Mouse (Mus musculus) adrenal gland, adult 18-20 months (tissue): ENCODE data around the gene Gm28042. TPM values are rescaled to one million over a fixed set of nuclear protein-coding genes. Genes with fewer than 3 reads are reported as not detected.

Source experiments
- DNase-seq, 2 experiments: peaks; one replicate each; pipeline ENCODE4 v3.0.0; 2021 to 2022; ENCODE audit warnings: low spot score in 2 of 2
- total RNA-seq, 2 experiments: library from RNA; stranded (reverse); gene quantifications; 1 replicate in 1 of 2; 2 replicates in 1 of 2; pipeline ENCODE4 v1.2.3; 2021

Gm28042 gene
- total RNA-seq, 2 experiments from 2014 or later, result 1.5 to 1.7 TPM

DNA sequence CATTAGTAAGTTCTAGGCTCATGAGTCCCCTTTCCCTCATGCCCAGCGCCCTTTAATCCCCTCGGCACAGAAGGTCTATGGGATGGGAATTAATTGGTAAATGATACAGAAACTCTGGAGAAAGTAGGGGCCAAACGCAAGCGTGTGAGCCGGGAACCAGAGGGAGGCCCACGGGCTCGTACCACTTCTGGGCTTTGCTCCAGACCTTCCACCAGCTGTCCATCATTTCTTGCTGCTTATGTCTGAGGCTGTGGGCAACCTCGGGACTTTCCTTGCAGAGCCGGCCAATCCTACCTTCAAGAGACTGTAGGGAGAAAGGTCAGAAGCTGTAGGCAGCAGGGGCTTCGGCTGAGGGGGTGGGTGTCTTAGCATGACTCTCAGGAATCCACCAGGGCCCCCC is 28.6 kb downstream of the Gm28042 start:
- no peak for DNase-seq

DNA sequence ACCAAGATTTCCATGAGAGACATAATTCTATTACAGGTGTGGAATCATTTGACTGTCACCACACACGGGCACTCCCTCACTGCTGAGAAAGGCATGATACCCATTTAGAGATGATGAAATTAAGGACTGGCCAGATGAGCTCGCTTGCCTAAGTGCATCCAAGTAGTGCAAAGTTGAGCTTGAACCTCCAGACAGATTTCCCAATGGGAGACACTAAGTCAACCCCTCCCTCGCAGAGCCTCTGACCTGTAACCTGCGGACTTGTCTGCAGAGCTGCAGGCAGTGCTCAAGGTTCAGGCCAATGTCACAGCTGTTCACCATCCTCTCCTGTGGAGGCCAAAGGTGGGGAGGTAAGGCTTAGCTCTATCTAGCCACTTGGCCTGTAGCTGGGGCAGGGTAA is 31.5 kb downstream of the Gm28042 start:
- no peak for DNase-seq

DNA sequence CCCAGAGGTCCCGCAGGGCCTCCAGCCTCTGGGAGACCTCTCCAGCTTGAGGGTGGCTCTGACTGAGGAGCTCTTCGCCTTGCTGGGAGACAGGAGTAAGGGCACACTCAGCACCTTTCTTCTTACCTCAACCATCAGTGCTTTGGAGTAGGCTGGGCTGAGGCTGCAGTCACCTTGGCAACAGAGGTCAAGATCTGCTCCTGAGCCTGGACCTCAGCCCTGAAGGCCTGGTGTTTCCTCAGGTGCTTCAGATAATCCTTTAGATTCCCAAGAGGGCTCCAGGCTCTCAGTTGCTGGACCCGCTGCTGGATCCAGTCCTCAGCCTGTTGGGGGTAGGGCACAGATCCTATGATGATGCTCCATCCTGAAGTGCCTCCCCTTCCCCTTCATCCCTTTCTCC is 32.2 kb downstream of the Gm28042 start:
- DNase-seq, result no peak

DNA sequence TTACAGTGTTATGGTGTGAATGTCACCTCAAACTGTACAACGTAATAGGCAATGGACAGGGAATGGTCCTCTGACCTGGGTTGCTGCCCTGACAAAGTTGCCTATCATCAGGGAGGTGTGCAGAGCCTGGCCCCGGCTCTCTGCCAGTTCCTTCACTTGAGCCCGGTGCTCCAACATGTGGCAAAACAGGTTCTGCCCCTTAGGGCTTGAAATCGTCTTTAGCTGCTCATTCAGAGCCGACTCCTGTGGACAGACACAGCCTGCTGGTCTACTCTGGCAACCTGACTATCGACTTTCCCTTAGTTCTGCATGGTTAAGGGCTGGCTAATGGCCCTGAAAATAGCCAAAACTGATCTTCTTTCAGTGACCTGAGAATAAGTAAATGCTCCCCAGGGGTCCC is 32.9 kb downstream of the Gm28042 start:
- DNase-seq, result no peak

DNA sequence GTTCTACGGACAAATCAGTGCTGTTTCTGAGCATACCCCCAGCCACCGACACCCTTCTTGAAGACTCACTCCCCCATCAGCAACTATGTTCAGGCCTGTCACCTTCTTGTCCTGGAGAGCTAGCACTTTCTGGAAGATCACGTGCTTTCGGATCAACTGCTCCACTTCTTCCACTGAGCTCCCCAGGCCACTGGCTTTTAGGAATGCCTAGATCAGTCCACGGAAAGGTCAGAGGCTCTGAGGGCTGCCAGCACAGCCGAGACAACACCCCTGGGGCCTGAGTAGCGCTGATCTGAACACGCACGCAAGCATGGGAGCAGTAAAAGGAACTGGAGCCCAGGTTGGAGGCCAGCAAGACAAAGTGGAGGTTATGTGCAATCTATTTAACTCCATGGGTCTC is 33.4 kb downstream of the Gm28042 start:
- no peak for DNase-seq

DNA sequence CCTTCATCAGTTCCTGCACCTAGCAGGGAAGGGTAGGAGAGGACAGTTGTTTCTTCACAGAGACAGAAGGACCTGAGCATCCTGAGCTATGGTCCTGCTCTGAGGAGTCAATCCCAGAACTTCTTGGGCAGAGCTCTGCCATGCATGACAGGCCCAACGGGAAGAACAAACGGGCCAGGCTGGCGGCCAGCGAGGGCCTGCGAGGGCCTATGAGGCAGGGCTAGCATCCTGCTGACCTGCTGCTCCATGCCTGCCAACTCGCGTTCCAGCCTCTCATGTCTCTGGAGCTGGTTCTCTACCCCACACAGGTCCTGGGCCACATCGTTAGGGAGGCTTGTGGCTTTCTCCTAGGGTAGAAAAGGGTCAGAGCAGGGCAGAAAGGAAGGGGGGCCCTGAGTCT is 35.0 kb downstream of the Gm28042 start:
- DNase-seq, result no peak

DNA sequence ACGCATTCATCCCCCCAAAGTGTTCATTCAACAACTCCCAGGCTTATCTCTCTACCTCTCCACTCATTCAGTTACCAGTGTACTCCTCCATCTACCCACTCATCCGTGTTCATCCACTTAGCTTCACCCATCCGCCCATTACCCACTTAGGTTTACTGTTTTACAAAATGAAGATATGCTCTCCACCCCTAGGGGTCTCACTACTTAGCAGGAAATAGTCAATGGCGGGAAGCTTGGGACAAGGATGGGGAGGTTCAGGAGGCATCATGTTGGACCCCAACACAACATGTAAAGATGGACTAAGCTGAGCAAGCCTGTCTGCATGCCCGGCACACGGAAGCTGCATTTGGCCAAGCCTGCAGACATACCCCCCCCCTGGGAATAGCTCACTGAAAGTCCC is 37.3 kb downstream of the Gm28042 start:
- no peak for DNase-seq

DNA sequence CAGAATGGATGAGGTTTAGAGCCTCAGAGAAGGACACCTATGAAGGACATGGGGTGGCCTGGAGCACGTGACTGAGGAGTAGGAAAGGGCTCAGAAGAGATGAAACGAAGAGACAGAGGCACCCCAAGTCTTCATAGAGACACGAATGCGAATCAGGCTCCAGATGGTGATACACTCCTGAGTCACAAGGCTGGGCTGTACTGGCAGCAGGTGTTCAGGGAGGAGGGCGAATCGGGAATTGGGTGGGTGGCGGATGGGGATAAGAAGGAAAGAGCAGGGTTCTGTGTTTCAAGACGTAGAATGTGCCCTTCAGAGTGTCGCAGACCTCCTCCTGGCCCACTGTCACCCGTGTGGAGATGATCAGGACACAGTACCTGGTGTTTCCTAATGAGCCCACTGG is 38.0 kb downstream of the Gm28042 start:
- no peak for DNase-seq

DNA sequence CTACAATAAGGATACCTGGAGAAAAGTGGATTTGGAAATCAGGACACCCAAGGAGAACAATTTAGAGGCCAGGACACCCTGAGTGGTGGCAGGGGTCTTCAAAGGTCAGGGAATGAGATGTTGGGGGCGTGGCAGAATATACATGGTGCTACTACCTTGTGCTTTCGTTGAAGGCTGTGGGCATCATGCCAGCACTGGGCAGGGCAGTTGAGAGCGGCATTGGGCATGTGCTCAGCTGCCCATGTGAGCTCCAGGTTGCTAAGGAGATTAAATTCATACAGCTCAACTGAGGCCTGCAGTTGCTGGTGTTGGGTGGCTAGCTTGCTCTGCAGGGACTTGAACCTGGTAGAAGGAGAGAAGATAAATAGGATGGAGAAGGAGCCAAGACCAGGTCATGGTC is 38.9 kb downstream of the Gm28042 start:
- no peak for DNase-seq

DNA sequence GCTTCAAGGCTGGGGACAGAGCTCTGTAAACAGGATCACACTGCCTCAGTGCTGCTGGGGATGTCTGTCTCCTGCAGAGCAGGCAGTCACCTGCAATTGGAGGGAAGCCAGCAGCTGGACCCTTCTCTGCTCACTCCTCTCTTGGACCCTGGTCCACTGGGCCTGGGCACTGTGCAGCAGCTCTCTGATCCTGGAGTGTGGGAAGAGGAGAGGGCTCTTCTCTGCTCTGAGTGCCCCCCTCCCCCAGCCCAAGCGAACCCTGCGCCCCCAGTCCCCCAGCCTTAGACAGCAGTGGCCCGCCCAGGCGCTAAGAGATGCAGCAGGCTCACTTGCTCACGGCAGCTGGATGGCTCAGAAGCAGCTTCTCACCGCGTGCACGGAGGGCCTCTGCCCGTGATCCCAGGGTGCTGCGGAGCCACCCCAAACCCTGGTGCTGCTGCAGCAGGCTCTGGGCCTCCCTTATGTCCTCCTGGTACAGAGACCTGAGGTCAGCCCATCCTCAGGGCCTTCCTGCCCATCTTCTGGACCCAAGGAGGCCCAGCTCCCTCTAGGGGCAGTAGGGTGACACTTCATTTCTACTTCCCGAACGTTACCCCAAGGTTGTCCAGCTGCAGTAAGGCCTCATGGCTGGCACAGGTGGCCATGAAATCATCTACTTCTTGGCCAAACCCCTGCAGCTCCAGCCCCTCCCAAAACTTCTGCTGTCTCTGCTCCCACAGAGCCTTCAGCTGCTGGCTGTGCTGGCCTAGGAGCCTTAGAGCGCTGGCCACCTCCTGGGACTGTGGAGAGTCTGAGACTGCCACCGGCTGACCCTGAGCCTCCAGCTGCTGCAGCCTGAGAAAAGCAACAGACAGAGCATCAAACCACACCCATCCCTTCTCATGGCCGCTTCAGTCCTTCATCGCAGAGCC is 41.5 kb downstream of the Gm28042 start:
- no peak for DNase-seq

DNA sequence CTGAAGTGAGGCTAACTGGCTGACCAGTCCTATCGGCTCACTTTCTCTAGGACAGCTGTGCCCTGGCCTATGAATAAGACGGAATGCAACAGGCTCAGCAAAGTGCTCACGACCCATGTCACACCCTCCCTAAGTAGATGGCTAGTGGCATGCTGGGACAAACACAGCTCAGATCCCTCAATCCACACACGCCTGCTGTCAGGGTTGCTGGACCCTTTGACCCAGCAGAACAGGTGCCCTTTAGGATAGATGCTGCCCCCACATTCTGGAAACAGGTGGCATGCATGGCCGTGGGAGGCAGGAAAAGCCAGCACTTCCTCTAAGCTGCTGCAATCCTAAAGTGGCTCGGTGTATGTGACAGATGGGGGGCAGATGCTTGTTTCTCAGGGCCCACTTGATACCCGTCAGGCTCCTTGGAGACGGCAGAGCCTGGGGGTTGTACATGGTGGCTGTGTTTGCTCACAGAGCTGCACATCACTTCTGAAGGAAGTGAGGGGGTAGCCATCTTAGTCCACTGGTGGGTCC is 42.2 kb downstream of the Gm28042 start:
- DNase-seq, result no peak

DNA sequence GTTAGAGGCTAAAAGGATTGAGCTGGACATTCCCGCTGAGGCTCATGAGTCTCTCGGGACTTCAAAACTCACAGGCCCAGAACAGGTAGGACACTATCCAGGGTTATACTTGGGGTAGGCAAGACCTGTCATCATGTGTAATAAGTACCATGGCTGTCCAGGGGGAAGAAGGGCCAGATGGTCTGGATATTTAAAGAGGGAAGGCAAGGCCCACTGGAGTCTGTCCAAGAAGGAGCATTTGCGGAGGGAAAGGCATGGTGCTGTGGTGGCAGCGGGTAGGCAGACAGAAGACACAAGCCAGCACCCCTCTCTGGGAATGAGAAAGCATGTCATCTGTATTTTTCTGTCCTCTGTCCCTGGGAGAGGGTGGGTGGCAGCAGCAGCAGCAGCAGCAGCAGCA is 46.8 kb downstream of the Gm28042 start:
- no peak for DNase-seq

DNA sequence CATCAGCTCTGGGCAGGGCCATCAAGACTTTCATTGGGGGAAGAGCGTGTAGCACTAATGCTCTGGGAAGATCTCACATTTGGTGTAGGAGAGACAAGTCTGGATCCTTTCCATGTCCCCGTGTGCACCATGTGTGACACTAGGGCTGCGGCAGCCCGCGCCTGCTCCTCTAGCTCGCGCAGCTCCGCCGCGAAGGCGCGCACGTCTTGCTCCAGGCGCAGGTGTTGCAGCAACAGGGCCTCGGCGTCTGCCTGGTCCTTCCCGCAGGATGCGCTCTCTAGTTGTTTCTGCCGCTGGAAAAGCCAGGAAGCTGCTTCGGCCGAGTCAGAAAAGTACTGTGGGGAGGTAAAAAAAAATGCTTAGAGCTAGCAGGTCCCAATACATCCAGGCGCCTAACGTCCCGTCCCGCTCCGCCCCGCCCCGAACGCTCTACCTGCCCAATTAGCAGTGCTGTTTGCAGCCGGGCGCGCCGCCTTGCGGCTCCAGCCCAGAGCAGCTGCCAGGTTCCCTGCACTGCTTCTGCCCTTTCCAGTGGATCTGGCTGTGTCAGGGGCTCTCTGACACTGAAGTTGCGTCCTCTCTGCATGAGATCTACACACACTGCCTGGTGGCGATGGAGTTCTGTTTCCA is 48.9 kb downstream of the Gm28042 start:
- peak; percentile 24 to 46 for DNase-seq

DNA sequence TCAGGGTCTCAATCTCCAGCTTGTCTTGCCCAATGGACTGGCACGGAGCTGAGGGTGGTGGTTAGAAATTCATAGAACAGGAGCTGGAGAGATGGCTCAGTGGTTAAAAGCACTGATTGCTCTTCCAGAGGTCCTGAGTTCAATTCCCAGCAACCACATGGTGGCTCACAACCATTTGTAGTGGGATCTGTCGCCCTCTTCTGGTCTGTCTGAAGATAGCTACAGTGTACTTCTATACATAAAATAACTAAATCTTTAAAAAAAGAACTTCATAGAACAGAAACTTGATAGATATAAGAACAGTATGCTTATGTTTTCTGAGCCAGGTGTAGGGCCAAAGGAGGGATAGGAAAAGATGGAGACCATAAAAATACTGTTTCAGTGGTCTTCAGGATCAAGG is 55.1 kb downstream of the Gm28042 start:
- DNase-seq, result no peak

DNA sequence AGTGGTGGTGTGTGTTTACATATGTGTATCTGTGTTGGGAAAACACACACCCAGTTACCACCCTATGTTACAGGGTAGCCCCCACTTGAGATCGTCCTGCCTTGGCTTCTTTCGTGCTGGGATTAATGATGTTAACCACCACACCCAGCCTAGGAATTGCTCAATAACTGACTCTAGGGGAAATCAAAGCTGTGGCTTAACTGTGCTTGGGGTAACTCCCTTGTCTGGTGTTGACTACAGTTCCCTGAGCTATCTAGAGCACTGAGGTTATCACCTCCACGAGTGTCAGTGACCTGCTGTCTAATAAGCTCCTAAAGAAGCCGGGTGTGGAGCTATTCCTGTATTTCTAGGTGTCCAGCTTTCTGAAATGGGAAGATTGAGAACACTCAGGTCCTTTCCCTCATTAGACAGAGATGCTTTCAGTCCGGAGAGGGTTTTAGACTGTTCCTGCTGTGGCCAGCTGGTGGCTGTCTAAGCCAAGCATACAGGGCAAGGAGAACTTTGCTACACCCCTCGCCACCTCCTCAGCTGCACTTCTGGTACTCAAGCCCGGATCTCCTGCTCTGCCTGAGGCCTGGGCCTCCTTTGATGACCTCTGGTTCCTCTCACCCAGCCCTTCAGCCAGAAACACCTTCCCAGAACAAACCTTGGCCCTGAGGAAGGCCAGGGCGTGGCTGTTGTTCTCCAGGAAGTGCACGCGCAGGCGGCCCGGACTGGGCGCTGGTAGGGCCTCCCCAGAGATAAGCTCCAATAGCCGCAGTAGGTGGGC is 57.5 kb downstream of the Gm28042 start:
- DNase-seq, result peak; percentile 38 to 44

DNA sequence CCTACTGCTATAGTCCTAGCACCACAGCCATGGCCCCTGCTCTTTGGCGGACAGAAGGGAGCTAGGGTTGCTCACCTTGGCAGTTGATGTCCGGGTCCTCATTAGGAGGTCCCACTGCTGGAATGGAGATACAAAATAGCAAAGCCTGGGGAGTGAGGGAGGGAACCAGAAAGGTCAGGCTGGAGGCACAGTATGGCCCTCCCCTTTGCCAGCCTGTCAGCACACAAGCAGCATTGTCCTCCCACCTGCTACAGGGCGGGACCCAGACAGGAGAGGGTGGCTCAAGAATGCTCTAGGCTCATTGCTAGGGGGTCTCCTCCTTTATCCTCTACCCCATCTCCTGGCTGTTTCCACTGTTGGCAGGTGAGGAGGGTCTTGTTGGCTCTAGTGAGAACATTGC is 58.7 kb downstream of the Gm28042 start:
- no peak for DNase-seq

DNA sequence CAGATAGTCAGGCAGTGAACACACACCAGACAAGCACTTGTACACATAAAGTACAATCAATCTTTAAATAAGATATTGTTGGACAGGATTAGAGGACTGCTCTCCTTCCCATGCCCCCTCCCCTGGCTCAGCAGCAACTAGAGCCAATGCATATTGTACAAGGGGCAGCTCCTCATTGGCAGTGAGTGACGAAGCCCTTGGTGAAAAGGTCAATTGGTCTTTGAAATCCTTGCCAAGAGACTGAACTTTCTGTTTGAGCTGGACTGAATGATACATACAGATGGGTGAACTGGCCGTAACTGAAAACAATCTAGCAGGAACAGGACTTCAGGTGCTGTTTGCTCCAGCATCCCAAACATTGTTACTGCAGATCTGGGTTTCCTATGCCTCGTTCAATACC is 60.1 kb downstream of the Gm28042 start:
- no peak for DNase-seq

DNA sequence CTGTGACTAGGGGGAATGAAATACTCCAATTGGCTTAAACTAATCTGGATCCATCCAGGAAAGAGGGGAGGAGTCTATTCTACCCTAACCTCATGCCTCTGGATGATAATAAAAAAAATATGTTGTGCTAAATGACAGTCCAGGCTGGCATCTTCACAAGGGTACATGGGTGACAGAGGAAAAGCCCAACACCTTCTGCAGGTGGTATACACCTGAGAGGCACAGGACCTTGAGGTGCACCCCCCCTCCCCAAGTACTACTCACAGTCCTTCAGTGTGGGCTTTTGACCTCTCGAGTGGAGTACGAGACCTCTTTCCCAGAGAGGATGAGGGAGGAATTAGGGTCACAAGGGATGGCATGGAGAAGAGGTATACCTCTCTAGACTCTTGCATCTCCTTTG is 60.6 kb downstream of the Gm28042 start:
- no peak for DNase-seq

DNA sequence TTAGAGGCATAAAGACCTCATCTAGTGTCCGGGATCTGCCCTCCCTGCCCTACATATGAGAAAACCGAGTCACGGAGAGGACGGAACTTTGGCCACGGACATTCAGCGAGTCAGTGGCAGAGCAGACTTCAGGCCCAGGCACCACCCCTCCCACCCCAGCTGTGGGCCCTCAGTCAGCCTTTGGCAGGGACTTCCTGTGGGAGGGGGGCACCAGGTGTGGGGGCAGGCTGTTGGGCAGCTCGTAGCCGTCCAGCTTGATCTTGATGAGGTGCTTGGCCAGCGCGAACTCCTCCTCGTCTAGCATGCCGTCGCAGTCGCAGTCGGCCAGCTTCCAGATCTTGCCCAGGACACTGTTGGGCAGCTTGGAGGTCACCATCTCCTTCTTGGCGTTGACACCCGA is 63.7 kb downstream of the Gm28042 start:
- no peak for DNase-seq
